Mouse (Mus musculus): ENCODE measurements at regions not wholly inside any gene's neighbourhood (a gene's known extent, or its start where the extent isn't known, plus 50 kb on each side); places are given as distances from the start of the nearest gene placed in this dataset.

DNA sequence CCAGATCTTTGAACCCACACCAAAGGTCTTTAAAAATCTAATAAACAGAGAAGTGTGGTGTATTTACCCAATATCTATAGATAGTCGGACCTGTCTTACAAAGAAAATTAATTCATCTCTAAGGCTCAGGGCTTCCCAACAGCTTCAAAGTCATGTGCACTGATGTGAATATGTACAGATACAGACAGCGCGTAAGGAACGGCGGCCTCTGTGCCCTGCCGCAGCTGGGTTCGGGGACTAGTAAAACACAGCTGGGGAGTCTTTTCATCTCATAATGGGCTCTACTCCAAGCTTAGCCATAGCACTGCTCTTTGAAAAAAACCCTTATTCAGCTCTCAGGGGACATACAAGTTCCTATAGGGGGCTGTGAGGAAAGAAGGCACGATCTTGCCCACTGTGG lies 60.1 kb upstream of the Man2a1 start:
- Histone ChIP-seq H3K27ac (ENCODE audit: insufficient read depth, low read length) (no peak overlapping the region), H3K4me3 (ENCODE audit: extremely low read depth, insufficient read depth, insufficient read length) (no peak overlapping the region), H3K4me1 (ENCODE audit: control insufficient read depth, insufficient read depth, insufficient read length) (no peaks in the 10 kb centered on the region), H3K27me3 (ENCODE audit: control insufficient read depth, insufficient read depth, low read length) (no peaks in the 10 kb centered on the region), H3K36me3 (ENCODE audit: control insufficient read depth, insufficient read depth, low read length) (no peaks in the 10 kb centered on the region)
- WGBS, result 97% methylated on average over 8 of the region's 8 CpGs
- TF ChIP-seq CTCF (IDR thresholded peaks at IDR 0.05; ENCODE audit: extremely low read depth, insufficient read depth, insufficient read length, insufficient replicate concordance), result no peak
- TF ChIP-seq POLR2A (IDR thresholded peaks at IDR 0.05; ENCODE audit: low read depth, low read length), result no peak
- no peak for DNase-seq (ENCODE audit: low read depth in 1 of 2, low spot score in 2 of 2)

DNA sequence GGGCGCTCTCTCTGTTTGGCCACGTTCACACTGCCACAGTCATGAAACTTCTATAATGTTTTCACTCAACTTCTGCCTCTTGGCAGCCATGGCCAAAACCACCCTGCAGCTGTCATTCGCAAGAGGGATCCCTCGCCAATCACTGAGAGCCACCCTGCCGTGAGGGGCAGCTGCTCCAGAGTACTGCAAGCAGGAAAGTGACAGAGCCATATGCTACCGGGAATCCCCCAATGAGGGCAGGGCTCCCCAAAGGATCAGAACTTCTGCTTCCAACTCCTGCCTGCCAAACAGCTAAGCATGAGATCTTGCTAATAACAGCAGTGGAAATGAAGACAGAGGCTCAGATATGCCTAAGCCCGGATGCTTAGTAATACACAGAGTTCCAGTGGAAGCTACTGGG lies 52.0 kb upstream of the Man2a1 start:
- Histone ChIP-seq H3K36me3 (ENCODE audit: control insufficient read depth, insufficient read depth, low read length) (no peaks in the 10 kb centered on the region), H3K4me1 (ENCODE audit: control insufficient read depth, insufficient read depth, insufficient read length) (no peaks in the 10 kb centered on the region; the same call in 1 of the 2 replicates), H3K4me3 (ENCODE audit: extremely low read depth, insufficient read depth, insufficient read length) (no peak overlapping the region), H3K27ac (ENCODE audit: insufficient read depth, low read length) (no peak overlapping the region), H3K27me3 (ENCODE audit: control insufficient read depth, insufficient read depth, low read length) (no peaks in the 10 kb centered on the region)
- no peak for TF ChIP-seq CTCF (IDR thresholded peaks at IDR 0.05; ENCODE audit: extremely low read depth, insufficient read depth, insufficient read length, insufficient replicate concordance)
- TF ChIP-seq POLR2A (IDR thresholded peaks at IDR 0.05; ENCODE audit: low read depth, low read length), result no peak
- DNase-seq (ENCODE audit: low read depth in 1 of 2, low spot score in 2 of 2), result no peak
- 61% methylated on average over 7 of the region's 7 CpGs for WGBS

DNA sequence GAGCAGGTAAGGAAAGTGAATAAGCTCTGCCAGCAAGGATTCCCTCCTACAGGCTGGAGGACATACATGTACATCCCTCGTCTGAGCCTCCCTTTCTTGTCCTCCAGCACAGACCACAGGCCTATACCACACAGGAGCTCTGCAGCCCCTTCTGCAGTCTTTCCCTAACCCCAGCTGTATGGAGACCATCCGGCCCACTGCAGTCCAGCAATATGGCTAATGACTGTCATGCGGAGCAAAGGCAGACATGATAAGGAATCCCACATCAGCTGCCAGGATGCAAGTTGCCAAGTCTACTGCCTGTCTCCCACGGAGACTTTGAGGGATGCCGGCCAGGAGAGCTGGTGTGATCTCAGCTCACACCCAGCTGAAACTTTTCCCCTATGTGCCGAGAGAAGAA lies 50.5 kb upstream of the Man2a1 start:
- no peak for DNase-seq (ENCODE audit: low read depth in 1 of 2, low spot score in 2 of 2)
- Histone ChIP-seq H3K4me3 (ENCODE audit: extremely low read depth, insufficient read depth, insufficient read length) (no peak overlapping the region), H3K36me3 (ENCODE audit: control insufficient read depth, insufficient read depth, low read length) (no peaks in the 10 kb centered on the region), H3K27ac (ENCODE audit: insufficient read depth, low read length) (no peak overlapping the region), H3K4me1 (ENCODE audit: control insufficient read depth, insufficient read depth, insufficient read length) (no peaks in the 10 kb centered on the region; the same call in 1 of the 2 replicates), H3K27me3 (ENCODE audit: control insufficient read depth, insufficient read depth, low read length) (no peaks in the 10 kb centered on the region)
- 88% methylated on average over 6 of the region's 6 CpGs for WGBS
- no peak for TF ChIP-seq CTCF (IDR thresholded peaks at IDR 0.05; ENCODE audit: extremely low read depth, insufficient read depth, insufficient read length, insufficient replicate concordance)
- no peak for TF ChIP-seq POLR2A (IDR thresholded peaks at IDR 0.05; ENCODE audit: low read depth, low read length)
